Mouse (Mus musculus) embryonic facial prominence, embryonic 14.5 days (tissue): Measurements from ENCODE around the gene Camkk2. TPM values are rescaled to one million over a fixed set of nuclear protein-coding genes. Genes with fewer than 3 reads are reported as not detected.
A peak's percentile ranks its signal among the peaks of the same experiment; 100 is the strongest.

ENCODE experiments used
- ATAC-seq: fragments of 200-750 bp; cut with Nextera tagmentation; 2 replicates; pipeline ENCODE4 v1.8.0; 2017; ENCODE audit warnings: low read depth, moderate number of reproducible peaks, moderate TSS enrichment
- DNase-seq: peaks from one replicate; pipeline ENCODE4 v3.0.0-alpha.2; 2015; ENCODE audit warnings: low spot score
- H3K27ac ChIP-seq: fragments of 300-500 bp; sonication (generic); replicated peaks from 2 replicates; pipeline ENCODE4 v1.5.1; 2014; ENCODE audit warnings: low read depth, mild to moderate bottlenecking, low read length, moderate library complexity
- H3K27me3 ChIP-seq: fragments of 300-500 bp; sonication (generic); replicated peaks from 2 replicates; pipeline ENCODE4 v1.6.1; 2014; ENCODE audit warnings: low read length; ENCODE audit not compliant: control insufficient read depth, insufficient read depth
- H3K36me3 ChIP-seq: fragments of 300-500 bp; sonication (generic); 2 replicates; pipeline ENCODE4 v1.6.1; 2014; ENCODE audit warnings: low read length, mixed read lengths; ENCODE audit not compliant: control insufficient read depth, insufficient read depth
- H3K4me1 ChIP-seq: fragments of 300-500 bp; sonication (generic); 2 replicates; pipeline ENCODE4 v1.6.1; 2014; ENCODE audit warnings: antibody characterized with exemption, low read length; ENCODE audit not compliant: control insufficient read depth, insufficient read depth
- H3K4me2 ChIP-seq: fragments of 300-500 bp; sonication (generic); 2 replicates; pipeline ENCODE4 v1.6.1; 2014; ENCODE audit warnings: low read depth, mild to moderate bottlenecking, low read length, moderate library complexity, mixed read lengths
- H3K4me3 ChIP-seq: fragments of 300-500 bp; sonication (generic); 2 replicates; pipeline ENCODE4 v1.5.1; 2014; ENCODE audit warnings: low read depth, mild to moderate bottlenecking, low read length
- H3K9ac ChIP-seq: fragments of 300-500 bp; sonication (generic); 2 replicates; pipeline ENCODE4 v1.6.1; 2014; ENCODE audit warnings: low read depth, mild to moderate bottlenecking, low read length, moderate library complexity, mixed read lengths
- H3K9me3 ChIP-seq: fragments of 300-500 bp; sonication (generic); 2 replicates; pipeline ENCODE4 v1.6.1; 2016; ENCODE audit warnings: low read length; ENCODE audit not compliant: control insufficient read depth
- WGBS: fragments of 180-500 bp; shearing (Covaris S2); extraction: QIAGEN DNeasy Blood & Tissue Kit; methylation state at CpG from one replicate; pipeline ENCODE4 v1.1.7; 2014; 5-methylcytosine and 5-hydroxymethylcytosine counted together
- polyA plus RNA-seq: library from polyadenylated mRNA; unstranded; fragments of >200 nt; fragmentation: Nextera tagmentation; extraction: Ambion mirVana; gene quantifications from 2 replicates; pipeline ENCODE4 v1.2.1, GENCODE M21; 2014

Camkk2 gene
- polyA plus RNA-seq, 1 experiment from 2014 or later: 27.7 TPM

DNA sequence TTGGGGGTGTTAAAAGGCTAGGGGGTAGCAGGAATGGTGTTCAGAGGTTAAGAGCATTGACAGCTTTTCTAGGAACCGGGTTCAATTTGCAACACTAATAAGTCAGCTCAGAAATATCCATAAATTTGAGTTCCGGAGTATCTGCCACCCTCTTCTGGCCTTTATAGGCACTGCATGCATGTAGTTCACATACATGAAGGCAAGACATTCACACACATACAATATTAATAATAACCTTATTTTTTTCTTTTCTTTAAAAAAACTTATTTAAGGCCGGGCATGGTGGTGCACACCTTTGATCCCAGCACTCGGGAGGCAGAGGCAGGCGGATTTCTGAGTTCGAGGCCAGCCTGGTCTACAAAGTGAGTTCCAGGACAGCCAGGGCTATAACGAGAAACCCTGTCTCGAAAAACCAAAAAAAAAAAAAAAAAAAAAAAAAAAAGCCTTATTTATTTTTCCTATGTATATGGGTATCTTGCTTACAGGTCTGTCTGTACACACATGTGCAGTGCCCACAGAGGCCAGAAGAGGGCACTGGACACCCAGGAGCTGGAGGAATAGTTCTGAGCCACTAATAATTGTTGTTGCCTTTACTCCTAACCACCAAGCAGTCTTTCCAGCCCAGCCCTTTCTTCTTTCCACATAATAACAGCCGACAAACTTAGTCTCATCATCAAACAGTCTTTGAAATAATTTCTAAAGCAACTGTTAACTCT lies 32.3 kb upstream of the Camkk2 start:
- H3K36me3 ChIP-seq: peaks cover 90% of the 10 kb centered on the region
- 89% methylated on average over 9 of the region's 9 CpGs for WGBS
- no peak overlapping the region for H3K9ac ChIP-seq
- H3K4me2 ChIP-seq: no peak overlapping the region
- DNase-seq (peak; percentile 59), ATAC-seq (no peak)
- H3K27ac ChIP-seq: no peak overlapping the region
- H3K4me3 ChIP-seq: no peak overlapping the region
- no peaks in the 10 kb centered on the region for H3K27me3 ChIP-seq
- H3K4me1 ChIP-seq: no peaks in the 10 kb centered on the region
- H3K9me3 ChIP-seq: no peaks in the 10 kb centered on the region

DNA sequence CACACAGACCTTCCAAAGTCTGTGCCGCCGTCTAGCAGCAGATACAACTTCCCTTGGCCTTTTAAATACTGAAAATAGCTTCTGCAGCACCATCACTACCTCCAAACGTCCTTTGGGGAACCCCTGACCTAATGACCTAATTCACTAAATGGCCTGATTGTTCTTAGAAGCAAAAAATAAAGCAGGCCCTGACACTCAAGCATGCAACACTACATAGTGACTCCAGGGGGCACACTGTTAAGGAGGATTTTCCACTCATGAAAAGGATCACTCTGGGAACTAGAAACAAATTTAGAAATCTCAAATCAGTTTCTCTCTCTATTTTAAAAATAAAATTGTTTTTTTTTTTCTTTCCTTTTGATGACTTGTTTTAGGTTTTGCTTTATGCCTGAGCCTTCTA lies 26.3 kb upstream of the Camkk2 start:
- Histone ChIP-seq H3K4me1 (no peaks in the 10 kb centered on the region), H3K9me3 (no peaks in the 10 kb centered on the region), H3K4me2 (no peak overlapping the region), H3K4me3 (no peak overlapping the region), H3K36me3 (peaks cover 91% of the 10 kb centered on the region), H3K27ac (no peak overlapping the region), H3K27me3 (no peaks in the 10 kb centered on the region), H3K9ac (no peak overlapping the region)
- ATAC-seq (no peak), DNase-seq (no peak)
- WGBS: 52% methylated on average over 3 of the region's 3 CpGs

DNA sequence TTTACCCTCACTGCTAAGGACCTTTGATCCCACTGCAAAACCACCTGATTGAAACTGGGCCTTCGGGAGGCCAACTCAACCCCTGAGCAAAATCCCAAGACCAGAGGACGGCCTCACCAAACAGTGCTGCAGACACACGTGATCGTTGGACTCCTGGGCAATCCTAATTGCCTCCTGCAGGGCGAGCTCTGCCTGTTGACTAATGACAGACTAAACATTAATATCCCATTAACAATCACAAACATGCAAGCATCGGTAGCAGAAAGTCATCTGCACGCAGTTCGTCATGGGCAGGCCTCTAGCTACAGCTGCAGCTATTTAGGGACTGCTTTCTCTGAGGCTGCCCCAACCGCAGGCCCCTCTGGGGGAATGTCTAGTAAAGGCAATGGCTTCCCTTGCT lies 23.5 kb upstream of the Camkk2 start:
- no peaks in the 10 kb centered on the region for H3K9me3 ChIP-seq
- 67% methylated on average over 9 of the region's 9 CpGs for WGBS
- H3K9ac ChIP-seq: no peak overlapping the region
- no peak for ATAC-seq
- no peak overlapping the region for H3K4me3 ChIP-seq
- H3K27me3 ChIP-seq: no peaks in the 10 kb centered on the region
- peak; percentile 74 for DNase-seq
- H3K4me2 ChIP-seq: no peak overlapping the region
- H3K4me1 ChIP-seq: no peaks in the 10 kb centered on the region
- peaks cover 100% of the 10 kb centered on the region for H3K36me3 ChIP-seq
- no peak overlapping the region for H3K27ac ChIP-seq

DNA sequence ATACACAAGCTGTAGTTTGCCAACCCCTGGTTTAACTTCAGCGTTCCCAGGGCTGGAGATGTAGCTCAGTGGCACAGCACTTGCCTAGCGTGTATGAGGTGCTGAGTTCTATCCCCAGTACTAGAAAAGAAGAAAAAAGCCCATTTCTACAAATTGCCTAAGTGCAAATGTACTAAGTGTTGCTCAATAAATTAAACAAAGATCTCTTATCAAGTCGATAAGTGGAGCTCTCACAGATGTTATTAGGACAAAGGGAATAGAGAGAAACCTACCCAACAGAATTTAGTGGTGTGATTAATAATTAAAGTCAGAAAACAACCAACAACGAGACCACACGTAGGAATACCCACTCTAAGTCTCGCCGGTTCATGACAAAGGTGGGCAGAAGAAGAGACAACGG lies 22.5 kb upstream of the Camkk2 start:
- no peak overlapping the region for H3K4me3 ChIP-seq
- no peaks in the 10 kb centered on the region for H3K27me3 ChIP-seq
- ATAC-seq: no peak
- no peak overlapping the region for H3K9ac ChIP-seq
- H3K4me2 ChIP-seq: no peak overlapping the region
- H3K9me3 ChIP-seq: no peaks in the 10 kb centered on the region
- 97% methylated on average over 8 of the region's 8 CpGs for WGBS
- peaks cover 97% of the 10 kb centered on the region for H3K36me3 ChIP-seq
- DNase-seq: no peak
- no peaks in the 10 kb centered on the region for H3K4me1 ChIP-seq
- no peak overlapping the region for H3K27ac ChIP-seq

DNA sequence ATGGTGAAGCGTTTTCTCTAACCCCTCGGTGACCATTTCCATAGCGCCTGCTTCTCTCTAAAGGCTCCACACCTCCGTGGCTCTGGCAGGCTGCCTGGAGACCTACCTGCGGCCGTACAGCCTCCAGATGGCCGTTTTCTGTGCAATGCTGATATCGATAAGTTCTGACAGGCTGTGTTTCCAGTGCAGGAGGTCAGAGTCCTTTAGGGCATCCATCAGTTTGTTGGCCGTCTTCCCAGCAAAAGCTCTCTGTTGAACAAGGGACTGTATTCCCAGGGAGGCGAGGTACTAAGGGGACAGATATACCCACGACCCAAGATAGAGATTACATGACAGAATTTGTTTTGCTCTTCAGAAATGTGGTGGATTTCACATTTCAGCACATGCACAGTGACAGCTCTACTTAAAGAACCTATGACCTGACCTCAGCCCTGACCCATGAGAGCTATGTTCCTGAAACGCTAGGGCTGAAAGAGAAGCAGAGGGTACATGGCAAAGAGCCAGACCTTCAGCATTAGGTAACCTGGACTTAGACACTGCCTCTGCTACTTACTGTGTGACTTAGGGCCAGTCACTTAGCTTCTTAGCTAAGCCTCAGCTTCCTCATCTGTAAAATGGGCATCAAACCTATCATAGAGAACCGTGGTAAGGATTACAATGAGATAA lies 21.3 kb upstream of the Camkk2 start:
- Histone ChIP-seq H3K27me3 (no peaks in the 10 kb centered on the region), H3K27ac (no peak overlapping the region), H3K4me1 (no peaks in the 10 kb centered on the region), H3K4me3 (no peak overlapping the region), H3K36me3 (peaks cover 96% of the 10 kb centered on the region), H3K4me2 (no peak overlapping the region), H3K9ac (no peak overlapping the region), H3K9me3 (no peaks in the 10 kb centered on the region)
- 61% methylated on average over 13 of the region's 13 CpGs for WGBS
- no peak for DNase-seq
- ATAC-seq: no peak

DNA sequence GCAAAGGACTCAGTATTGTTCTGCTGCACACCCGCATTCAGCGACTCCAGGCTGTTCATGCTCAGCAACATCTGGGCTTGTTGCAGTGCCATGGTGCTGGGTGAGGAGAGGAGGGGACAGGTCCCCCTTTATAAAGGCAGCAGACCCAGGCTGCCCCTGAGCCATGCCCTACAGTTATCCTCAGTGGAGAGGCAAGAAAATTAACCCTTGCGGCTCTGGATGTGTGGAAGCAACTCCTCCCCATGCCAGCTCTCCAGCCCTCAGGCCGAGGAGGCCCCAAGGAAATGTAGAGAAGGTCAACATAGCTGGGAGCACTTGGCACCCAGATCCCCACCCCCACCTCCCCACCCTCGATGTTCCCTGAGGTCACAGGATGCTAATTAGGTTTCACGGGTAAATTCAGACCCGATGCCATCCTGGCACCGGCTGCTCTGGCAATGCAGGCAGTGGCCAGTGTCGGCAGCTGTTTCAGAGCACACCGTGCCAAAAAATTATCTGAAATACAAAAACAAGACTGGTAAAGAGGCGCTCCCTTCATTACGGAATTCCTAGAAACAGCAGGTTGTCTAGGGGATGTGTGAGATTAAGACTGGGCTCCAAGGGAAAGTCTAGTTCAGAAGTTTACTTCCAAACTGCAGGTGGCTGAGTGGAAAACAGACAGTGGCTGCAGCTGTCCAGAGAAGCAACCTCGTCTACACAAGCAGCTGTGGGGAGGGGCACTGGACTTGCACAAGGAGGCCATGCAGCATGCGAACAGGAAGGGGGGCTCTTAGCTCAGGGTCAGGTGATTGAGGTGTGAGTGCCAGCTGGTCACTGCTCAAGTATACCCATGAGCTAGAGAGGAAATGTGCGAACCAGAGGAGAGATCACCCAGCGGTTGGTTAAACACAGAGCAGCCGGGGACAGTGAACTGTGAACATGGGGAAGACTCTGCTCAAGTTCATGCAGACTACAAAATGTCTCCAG lies 20.5 kb upstream of the Camkk2 start:
- peak; percentile 53 for ATAC-seq

DNA sequence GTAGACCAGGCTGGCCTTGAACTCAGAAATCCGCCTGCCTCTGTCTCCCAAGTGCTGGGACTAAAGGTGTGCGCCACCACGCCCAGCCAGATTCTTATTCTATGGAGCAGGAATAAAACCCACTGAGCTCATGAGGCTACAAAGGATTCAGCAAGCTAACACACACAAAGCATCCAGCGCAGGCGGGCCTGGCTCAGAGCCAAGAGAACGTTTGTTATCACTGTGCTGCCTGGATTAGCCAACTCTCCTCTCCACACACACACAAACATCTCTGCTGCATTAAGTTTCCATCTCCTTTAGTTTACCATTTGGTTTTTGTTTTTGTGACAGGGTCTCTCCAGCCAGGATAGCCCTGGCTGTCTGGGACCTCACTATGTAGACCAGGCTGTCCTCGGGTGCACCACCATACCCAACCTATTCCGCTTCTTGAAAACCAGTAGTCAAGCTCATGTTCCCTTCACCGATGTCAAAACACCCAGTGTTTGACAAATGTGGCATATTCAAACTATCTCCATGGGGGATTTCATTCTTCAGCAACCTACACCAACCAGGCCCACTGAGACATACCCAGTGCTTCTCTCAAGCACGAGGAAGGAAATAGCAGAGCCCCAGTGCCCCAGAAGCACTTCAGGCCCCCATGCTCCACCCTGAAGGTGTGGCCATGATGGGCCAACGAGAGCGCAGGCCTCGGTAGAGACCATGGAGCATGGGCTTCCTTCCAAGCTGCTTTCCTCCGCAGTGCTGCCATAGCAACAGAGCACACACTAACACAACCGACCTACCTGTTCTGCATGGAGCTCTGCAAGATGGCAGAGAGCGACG lies 19.6 kb upstream of the Camkk2 start:
- H3K36me3 ChIP-seq: peaks cover 92% of the 10 kb centered on the region
- ATAC-seq (peak; percentile 67), DNase-seq (peak; percentile 79)
- H3K9me3 ChIP-seq: no peaks in the 10 kb centered on the region
- no peak overlapping the region for H3K4me2 ChIP-seq
- WGBS: 67% methylated on average over 17 of the region's 17 CpGs
- H3K27ac ChIP-seq: no peak overlapping the region
- H3K9ac ChIP-seq: no peak overlapping the region
- no peaks in the 10 kb centered on the region for H3K4me1 ChIP-seq
- H3K27me3 ChIP-seq: no peaks in the 10 kb centered on the region
- H3K4me3 ChIP-seq: no peak overlapping the region

More for the DNA sequence above, 20.5 kb upstream of the Camkk2 start:
- peak; percentile 71 for DNase-seq
- 76% methylated on average over 17 of the region's 17 CpGs for WGBS
- Histone ChIP-seq H3K4me3 (no peak overlapping the region), H3K4me2 (no peak overlapping the region), H3K27me3 (no peaks in the 10 kb centered on the region), H3K9ac (0 out of 2 replicates have a peak overlapping the region, but pooled peaks have one; percentile 14), H3K4me1 (no peaks in the 10 kb centered on the region), H3K27ac (0 out of 2 replicates have a peak overlapping the region, but pooled peaks have one; percentile 33), H3K9me3 (no peaks in the 10 kb centered on the region), H3K36me3 (peaks cover 94% of the 10 kb centered on the region)

DNA sequence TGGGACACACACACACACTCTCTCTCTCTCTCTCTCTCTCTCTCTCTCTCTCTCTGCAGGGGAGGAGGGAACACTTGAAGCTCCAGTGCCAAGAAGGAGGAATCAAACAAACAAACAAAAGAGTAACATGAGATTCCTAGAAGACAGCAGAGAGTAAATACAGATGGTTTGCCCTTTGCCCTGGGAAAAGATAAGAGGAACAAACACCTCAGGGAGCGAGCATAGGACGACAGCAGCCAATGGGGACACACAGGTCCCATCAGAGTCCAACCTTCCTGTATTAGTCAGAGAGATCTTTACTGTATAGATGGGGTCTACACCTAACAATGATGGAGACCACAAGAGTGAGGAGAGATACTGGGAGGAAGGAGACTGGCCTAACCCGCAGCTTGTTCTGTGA lies 18.7 kb upstream of the Camkk2 start:
- WGBS: 89% methylated on average over 3 of the region's 3 CpGs
- Histone ChIP-seq H3K27ac (no peak overlapping the region), H3K27me3 (no peaks in the 10 kb centered on the region), H3K9ac (no peak overlapping the region), H3K4me1 (no peaks in the 10 kb centered on the region), H3K4me3 (no peak overlapping the region), H3K4me2 (no peak overlapping the region), H3K9me3 (no peaks in the 10 kb centered on the region), H3K36me3 (peaks cover 93% of the 10 kb centered on the region)
- ATAC-seq (no peak), DNase-seq (no peak)
